Mouse (Mus musculus): Measurements from ENCODE around the gene Rtn1. TPM values are rescaled to one million over a fixed set of nuclear protein-coding genes. Genes with fewer than 3 reads are reported as not detected.

Gene Rtn1
- 1 to 10 TPM; 5.3 to 8.9 TPM for total RNA-seq (2021)
- long read RNA-seq, experiment 1, transcript Rtn1-201 (7 exons, 1,544 nt), result major isoform, 5 of 6 reads
- long read RNA-seq, experiment 1, partial matches to known transcripts, result 0 of 6 reads
- long read RNA-seq, experiment 1, other reads (novel, unspliced or antisense), result 0 of 6 reads
- long read RNA-seq, experiment 2, partial matches to known transcripts, result 0 of 3 reads
- long read RNA-seq, experiment 2, other reads (novel, unspliced or antisense), result 0 of 3 reads

GRCm38 (mm10) chr12:72408954-72409353 is at the start of gene Rtn1:
Rtn1 (minus strand) TSS chr12:72409054.
- DNase-seq, result no peak
- intact Hi-C loops (cut with DNase I), result no loop called here

DNA sequence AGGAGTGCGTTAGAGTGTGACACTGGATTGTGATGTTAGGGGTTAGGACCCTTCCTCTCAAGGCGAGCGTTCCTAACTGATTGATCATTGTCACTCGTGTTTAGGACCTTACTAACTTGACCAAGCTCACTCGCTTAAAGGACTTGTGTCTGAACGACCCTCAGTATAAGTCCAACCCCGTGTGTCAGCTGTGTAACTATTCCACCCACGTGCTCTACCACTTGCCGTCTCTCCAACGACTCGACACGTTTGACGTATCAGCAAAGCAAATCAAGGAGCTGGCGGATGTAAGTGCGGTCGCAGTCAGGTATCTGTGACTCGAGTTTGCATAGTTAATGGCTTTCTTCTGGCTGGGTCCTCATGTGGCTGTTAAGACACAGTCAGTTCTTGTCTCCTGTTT is 45.1 kb upstream of the Rtn1 start:
- intact Hi-C loops (cut with DNase I), result no loop called here
- DNase-seq, result no peak

DNA sequence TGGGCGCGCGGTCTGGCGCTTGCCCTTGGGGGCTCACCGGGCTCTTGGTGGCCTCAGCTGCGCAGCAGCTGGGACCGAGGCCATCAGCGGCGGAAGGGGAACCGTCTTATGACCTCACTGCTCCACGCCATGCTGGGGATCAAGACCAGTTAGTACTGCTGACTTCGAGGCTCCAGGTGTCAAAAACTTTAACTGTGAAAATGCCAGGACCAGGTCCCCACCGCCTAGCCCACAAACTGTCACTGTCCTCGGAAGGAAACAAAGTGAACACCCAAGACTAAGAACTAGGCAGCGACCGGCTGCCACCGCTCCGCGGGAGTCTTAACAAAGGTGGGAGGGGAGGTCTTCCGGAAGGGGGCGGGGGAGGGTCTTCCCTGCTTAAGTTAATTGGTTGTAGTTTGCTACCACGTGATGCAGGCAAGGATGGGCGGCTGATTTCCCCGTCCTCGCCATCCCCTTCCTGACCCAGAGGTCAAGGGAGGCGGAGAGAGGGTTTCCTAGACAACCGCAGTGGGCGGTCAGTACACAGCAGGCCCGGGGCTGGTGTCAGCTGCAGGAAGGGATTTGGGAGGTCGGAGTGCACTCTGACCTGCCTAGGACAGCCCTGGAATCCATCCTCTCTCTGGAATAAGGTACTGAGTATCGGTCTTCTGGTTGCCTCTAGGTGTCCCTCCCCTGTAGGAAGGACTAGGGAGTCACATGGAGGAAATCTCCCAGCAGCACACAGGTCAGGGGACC is 33.2 kb upstream of the Rtn1 start, which contains the start of gene Lrrc9:
Gene Lrrc9 (plus strand): TSS at position 28 of the 738 bp plus-strand sequence.
- peak; percentile 33 to 48 for DNase-seq
- intact Hi-C loops (cut with DNase I), result no loop called here

DNA sequence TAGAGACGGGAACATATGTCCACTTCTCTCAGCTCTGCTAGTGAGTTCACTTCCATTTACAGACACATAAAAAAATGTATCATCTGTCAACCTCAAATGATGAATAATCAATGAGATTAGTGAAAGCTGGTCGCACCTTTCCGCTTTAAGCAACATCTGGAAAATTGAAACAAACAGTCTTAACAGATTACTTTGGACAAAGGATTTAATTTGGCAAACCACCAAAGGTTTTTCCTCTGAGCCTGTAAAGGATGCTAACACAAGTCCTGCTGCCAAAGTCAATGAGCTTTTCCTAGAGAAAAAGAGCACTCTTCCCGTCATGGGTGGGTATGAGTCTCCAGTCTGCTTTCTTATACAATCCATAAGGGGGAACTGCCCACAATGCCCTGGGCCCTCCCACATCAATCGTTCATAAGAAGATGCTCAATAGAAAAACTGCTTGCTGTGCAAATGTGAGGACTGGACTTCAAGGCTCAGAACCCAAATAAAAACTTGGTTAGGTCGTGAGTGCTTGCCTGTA is 30.2 kb upstream of the Rtn1 start:
- intact Hi-C loops (cut with DNase I), result no loop called here
- no peak for DNase-seq

DNA sequence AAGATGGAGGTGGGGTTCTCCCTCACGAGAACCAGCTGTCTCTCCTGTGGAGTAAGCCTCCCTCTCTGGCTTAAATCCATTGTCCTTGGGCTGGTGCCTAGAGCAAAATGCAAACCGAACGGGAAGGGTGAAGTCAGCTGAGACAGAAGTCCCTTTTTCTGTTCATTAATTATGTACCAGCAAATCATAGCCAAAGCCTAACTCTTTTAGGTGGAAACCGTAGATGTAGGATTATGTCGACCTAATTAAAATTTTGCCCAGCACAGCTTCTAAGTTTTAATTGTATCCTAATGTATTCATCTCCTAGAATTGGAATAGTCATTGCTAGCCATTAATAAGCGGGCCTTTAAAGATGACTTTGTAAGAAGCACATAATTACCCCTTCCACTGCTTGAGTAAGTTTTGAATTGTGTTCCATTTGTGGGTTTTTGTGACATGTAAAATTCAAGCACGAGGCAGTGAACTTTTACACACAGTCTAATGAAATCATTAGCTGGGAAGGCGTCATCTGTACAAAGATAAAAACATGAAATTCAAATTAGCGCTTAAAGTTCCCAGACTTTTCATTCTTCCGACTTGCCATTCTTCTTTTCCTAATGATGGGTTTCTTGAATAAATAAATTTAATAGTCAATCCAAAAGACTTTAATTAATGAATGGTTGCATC is 29.0 kb upstream of the Rtn1 start:
- intact Hi-C loops (cut with DNase I), result no loop called here

DNA sequence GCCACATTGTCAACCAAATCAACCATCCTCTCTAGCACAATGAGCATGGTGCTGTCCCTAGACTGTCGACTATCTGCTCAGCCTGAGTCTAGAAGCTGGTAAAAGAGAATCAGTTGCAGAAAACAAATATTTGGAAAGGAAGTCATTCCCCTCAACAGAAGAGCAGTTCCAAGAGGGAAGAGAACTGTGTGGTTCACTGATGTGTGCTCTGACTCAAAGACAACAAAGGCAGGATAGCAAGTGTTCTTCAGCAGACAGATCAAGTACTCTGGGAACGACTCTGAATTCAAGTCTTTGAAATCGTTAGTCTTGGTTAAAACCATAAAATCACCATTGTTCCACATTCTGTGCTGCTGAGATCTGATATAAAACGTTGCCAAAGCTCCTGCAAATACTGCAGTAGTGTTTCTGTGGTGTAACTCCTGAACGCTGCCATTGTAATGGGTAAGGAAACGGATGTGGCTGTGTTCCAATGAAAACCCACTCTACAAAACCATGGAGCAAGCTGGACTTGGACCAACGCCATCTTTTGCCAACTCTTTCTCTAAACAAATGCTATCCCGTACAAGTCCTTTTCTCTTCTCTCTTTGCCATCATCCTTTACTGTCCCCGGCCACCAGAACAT is 24.5 kb upstream of the Rtn1 start:
- DNase-seq, result peak in 1 of 2 experiments; percentile 18
- intact Hi-C loops (cut with DNase I), result loop anchor here (5.0 kb wide), 1 partner anchor 196 kb away; no protein-coding TSS in a partner anchor

More for the DNA sequence above, 29.0 kb upstream of the Rtn1 start:
- DNase-seq, result no peak

GRCm38 (mm10) chr12:72432209-72432608 is 23.4 kb upstream of the Rtn1 start:
- DNase-seq, result no peak
- intact Hi-C loops (cut with DNase I), result loop anchor here (5.0 kb wide), 1 partner anchor 195 kb away; no protein-coding TSS in a partner anchor

DNA sequence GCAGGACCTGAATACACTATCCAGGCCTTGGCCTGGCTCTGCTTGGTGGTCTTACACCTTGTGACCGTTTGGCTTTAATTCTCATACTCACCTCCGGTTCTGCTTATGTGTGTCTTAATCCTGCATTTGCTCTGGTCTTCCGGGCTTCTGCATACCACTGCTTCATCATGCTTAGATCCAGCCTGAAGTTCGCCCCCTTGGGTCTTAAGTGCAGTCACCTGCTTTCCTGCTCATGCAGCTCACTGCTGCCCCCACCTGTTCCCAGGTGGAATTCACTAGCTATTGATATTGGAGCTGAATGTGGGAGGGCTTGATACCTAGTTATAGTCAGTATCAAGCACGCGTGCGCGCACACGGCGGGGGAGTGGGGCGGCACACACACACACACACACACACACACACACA is 18.9 kb upstream of the Rtn1 start:
- intact Hi-C loops (cut with DNase I), result loop anchor here (2.0 kb wide), 1 partner anchor 323 kb away; no protein-coding TSS in a partner anchor
- DNase-seq, result peak; percentile 66 to 77

- DNase-seq, result peak in 1 of 2 experiments; percentile 17
- intact Hi-C loops (cut with DNase I), result no loop called here
These were observed 13.8 kb upstream of the Rtn1 start for GRCm38 (mm10) chr12:72422681-72423080.

DNA sequence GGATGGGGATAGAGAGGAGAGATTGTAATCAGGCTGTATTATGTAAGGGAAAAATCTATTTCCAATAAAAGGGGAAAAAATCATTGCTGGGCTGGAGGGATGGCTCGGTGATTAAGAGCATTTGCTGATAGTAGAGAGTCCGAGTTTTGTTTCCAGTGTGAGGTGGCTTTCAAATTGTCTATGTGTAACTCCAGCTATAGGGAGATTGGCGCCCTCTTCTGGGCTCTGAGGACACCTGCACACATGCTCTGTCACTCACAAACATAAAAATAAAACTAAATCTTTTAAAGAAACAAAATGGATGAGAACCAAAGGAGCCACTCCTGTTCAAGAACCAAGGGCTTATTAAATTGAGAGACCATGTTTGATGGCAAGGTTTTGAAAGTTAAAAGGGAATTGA is 8.9 kb upstream of the Rtn1 start:
- no peak for DNase-seq
- intact Hi-C loops (cut with DNase I), result no loop called here

GRCm38 (mm10) chr12:72408111-72408891 is 553 bp downstream of the Rtn1 start:
- intact Hi-C loops (cut with DNase I), result no loop called here
- peak; percentile 52 to 59 for DNase-seq

DNA sequence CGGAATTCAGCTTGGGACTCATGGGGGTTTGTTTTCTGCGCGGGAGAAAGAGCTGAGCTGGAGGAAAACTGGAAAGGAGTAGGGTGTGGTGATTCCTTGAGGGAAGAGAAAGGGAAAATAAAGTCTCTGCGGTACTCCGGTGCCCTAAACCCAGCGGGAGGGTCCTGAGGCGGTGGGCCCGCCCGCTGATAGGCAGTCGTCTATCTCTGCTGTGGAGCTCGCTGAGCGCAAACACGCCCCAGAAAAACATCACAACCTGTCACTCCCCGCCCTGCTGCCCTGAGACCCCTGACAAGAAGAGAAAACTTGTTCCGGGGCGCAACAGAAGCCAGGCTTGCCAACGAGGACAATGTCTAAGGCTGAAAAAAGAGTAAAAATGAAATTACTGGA is 1.1 kb downstream of the Rtn1 start:
- intact Hi-C loops (cut with DNase I), result no loop called here
- DNase-seq, result no peak

DNA sequence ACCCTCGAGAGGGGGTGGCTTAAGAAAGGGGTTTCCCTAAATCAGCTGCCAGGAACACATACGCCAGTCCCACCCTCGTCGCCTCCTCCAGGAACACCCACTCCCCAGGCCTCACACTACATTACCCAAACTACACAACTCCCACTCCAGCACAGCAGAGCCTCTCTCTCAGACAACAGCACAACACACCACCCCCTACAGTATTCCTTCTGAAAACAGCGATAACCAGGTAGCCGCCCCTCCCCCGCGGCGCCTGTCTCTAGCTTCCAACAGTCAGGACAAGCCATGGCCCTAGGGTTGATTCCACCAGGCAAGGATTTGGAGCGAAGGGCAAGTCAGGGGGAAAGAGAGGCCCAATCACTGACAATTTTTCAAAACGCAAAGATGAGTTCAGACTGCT is 1.7 kb downstream of the Rtn1 start:
- no peak for DNase-seq
- intact Hi-C loops (cut with DNase I), result no loop called here

DNA sequence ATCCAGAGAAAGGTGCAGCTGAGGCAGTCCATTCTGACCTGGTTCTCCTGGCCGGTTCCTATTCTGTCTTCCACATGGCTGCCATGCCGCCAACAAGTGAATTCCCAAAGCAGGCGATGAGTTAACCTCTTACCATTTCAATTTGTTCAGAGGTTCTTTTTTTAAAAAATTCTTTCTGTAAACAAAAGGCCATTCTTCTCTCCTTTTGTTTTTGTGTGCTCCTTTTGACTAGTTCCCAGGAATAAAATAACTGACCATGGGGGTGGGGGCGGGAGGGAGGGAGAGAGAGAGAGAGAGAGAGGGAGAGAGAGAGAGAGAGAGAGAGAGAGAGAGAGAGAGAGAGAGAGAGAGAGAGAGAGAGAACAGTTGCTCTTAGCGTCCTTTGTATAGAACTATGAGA is 3.8 kb downstream of the Rtn1 start:
- DNase-seq, result no peak
- intact Hi-C loops (cut with DNase I), result no loop called here

- no peak for DNase-seq
- intact Hi-C loops (cut with DNase I), result no loop called here
These were observed 15.6 kb downstream of the Rtn1 start for GRCm38 (mm10) chr12:72393046-72393805.

DNA sequence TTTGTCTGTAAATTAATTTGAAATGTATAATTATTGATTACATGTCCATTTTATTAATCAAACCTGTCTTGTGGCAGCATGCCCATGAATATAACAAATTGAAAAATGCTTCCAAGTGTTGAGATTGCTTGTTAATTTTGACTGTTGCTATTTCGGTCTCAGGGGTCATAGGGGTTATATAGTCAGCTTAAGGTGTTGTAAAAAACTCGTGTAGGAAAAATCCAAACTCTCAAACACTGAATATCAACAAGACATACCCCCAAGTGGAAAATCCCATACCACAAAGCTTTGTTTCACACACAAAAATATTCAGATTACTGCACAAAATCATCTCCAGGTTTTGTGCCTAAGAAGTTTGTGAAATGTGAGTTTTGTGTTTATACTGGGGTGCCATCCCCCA is 18.5 kb downstream of the Rtn1 start:
- intact Hi-C loops (cut with DNase I), result no loop called here

GRCm38 (mm10) chr12:72389377-72390103 is 19.3 kb downstream of the Rtn1 start:
- no peak for DNase-seq
- intact Hi-C loops (cut with DNase I), result no loop called here

More for the DNA sequence above, 18.5 kb downstream of the Rtn1 start:
- DNase-seq, result no peak

DNA sequence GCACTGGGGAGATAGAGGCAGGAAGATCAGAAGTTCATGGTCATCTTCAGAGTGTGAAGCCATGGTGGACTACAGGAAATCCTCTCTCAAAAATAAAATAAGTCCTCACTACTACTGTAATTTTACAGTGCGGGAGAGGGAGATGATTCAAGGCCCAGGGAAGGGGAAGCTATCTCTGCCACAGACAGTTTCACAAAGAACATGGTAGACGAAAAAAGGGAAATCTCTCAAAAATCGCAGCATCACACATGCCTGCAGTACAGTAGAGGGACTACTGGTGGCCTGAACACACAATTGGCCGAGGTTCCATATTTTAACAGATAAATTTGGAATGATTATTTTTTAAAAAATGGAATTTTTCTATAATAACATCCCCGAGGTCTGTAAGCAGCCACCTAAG is 20.0 kb downstream of the Rtn1 start:
- intact Hi-C loops (cut with DNase I), result no loop called here
- DNase-seq, result no peak
